Mouse (Mus musculus) hindbrain, embryonic 12.5 days (tissue): Measurements from ENCODE around the gene Rbm34. TPM values are rescaled to one million over a fixed set of nuclear protein-coding genes. Genes with fewer than 3 reads are reported as not detected.
"Not testable (repeated sequence)": the region's sequence is repeated elsewhere in the genome, so short reads cannot be mapped to it uniquely, and the experiment has no call there.

Experiments used
- ATAC-seq: fragments of 200-750 bp; cut with Nextera tagmentation; 2 replicates; pipeline ENCODE4 v1.8.0; 2017; ENCODE audit warnings: moderate TSS enrichment; ENCODE audit not compliant: low FRiP score
- H3K27ac ChIP-seq: fragments of 300-500 bp; sonication (generic); 2 replicates; pipeline ENCODE4 v1.5.1; 2016; ENCODE audit warnings: mild to moderate bottlenecking
- H3K27me3 ChIP-seq: fragments of 300-500 bp; sonication (generic); 2 replicates; pipeline ENCODE4 v1.6.1; 2016; ENCODE audit warnings: mild to moderate bottlenecking
- H3K36me3 ChIP-seq: fragments of 300-500 bp; sonication (generic); 2 replicates; pipeline ENCODE4 v1.6.1; 2016; ENCODE audit warnings: mild to moderate bottlenecking
- H3K4me1 ChIP-seq: fragments of 300-500 bp; sonication (generic); 2 replicates; pipeline ENCODE4 v1.6.1; 2016
- H3K4me2 ChIP-seq: fragments of 300-500 bp; sonication (generic); replicated peaks from 2 replicates; pipeline ENCODE4 v1.6.1; 2016; ENCODE audit warnings: mild to moderate bottlenecking
- H3K4me3 ChIP-seq: fragments of 300-500 bp; sonication (generic); 2 replicates; pipeline ENCODE4 v1.5.1; 2016; ENCODE audit warnings: mild to moderate bottlenecking
- H3K9ac ChIP-seq: fragments of 300-500 bp; sonication (generic); 2 replicates; pipeline ENCODE4 v1.6.1; 2016; ENCODE audit warnings: mild to moderate bottlenecking, moderate library complexity
- H3K9me3 ChIP-seq: fragments of 300-500 bp; sonication (generic); replicated peaks from 2 replicates; pipeline ENCODE4 v1.6.1; 2016; ENCODE audit warnings: mild to moderate bottlenecking
- WGBS: fragments of 180-500 bp; shearing (Covaris S2); methylation state at CpG from one replicate; pipeline ENCODE4 v1.1.7; 2016; 5-methylcytosine and 5-hydroxymethylcytosine counted together
- polyA plus RNA-seq: library from polyadenylated mRNA; unstranded; fragments of >200 nt; fragmentation: Nextera tagmentation; extraction: Ambion mirVana; gene quantifications from 2 replicates; pipeline ENCODE4 v1.2.1, GENCODE M21; 2016

Rbm34 gene
- 31.4 and 34.1 TPM in 2 replicates for polyA plus RNA-seq

DNA sequence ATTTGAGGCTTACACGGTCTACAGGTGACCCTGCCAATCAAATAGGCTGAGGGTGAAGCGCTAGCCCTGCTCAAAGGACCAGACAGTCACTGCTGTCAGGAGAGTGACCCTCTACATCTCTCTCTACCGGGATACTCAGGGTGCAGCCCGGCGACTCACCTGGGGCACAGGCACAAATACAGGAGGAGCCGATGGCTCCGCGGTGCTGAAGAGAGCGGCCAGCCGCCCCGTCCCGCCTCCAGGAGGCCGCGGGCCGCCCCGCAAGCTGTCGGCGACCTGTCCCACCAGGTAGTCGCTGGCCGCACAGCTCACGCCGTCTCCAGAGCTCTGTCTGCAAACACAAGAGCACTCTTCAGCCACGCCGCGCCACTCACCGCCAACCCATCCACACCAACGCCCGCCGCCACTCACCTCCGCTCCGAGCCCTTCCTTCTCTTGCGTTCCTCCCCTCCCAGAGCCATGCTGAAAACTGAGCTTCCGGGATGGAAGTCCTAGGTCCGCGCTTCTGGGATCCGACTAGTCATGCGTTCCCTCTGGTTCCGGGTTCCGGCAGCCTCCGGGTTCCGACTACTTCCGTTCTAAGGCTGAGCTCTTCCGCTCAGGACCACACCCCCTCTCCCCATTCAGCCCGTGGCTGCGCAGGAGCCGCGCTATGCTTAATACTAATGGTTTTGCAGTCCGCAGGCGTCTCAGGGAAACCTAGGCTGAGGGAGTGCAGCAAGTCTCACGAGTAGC is at the start of gene Rbm34:
TSS of gene Rbm34 (minus strand) at position 493 of the 735 bp plus-strand sequence.
- under 1% methylated on average over 50 of the region's 50 CpGs for WGBS
- Histone ChIP-seq H3K27ac (peak within 1 kb of the TSS; percentile 72), H3K4me2 (peak within 1 kb of the TSS; percentile 86), H3K9me3 (no peaks in the 10 kb centered on the region), H3K4me1 (peaks cover 5% of the 10 kb centered on the region), H3K9ac (peak within 1 kb of the TSS; percentile 93), H3K36me3 (peaks cover 30% of the 10 kb centered on the region), H3K27me3 (no peaks in the 10 kb centered on the region), H3K4me3 (peak within 1 kb of the TSS; percentile 96)
- ATAC-seq, result peak; percentile 98

DNA sequence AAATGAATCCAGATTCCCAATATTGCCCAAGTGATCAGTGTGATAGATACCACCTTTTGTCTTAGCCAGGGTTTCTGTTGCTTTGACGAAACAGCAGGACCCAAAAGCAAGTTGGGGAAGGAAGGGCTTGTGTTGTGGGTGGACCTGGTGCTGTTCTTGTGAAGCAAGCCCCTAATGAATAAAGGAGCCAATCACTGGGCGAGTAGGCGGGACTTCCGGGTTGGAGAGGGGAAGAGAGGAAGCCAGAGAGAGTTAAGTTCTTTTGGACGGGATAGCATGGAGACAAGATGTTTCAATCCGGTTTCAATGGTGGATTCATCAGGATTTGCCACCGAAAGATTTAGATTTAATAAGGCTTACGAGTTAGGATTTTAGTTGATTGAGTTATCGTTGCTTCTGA is 40.8 kb upstream of the Rbm34 start:
- 55% methylated on average over 9 of the region's 9 CpGs for WGBS
- Histone ChIP-seq H3K4me3 (no peak overlapping the region), H3K4me1 (no peaks in the 10 kb centered on the region), H3K4me2 (no peak overlapping the region), H3K9ac (no peak overlapping the region), H3K36me3 (no peaks in the 10 kb centered on the region), H3K27ac (no peak overlapping the region), H3K27me3 (no peaks in the 10 kb centered on the region), H3K9me3 (no peaks in the 10 kb centered on the region)
- no peak for ATAC-seq

DNA sequence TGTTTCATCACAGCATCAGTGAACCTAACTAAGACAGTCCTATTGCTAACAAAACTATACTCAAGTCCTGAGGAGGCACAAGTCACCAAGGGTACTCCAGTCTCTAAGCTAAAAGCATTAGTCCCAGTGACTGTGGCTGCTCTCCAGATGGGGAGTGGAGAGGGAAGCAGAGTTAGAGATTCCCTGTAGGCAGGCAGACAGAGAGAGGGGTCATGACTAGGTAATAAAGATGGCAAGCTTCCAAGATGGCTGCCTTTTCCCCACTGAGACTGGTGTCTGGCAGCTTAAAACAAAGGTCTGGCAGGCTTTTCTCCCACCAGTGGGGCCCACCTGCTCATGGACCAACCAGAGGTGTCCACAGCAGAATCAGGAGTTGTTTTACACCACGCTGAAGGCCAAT is 23.6 kb upstream of the Rbm34 start:
- no peaks in the 10 kb centered on the region for H3K36me3 ChIP-seq
- no peak overlapping the region for H3K27ac ChIP-seq
- no peak for ATAC-seq
- H3K4me3 ChIP-seq, result no peak overlapping the region
- 63% methylated on average over 1 of the region's 1 CpGs for WGBS
- H3K27me3 ChIP-seq, result no peaks in the 10 kb centered on the region
- H3K9ac ChIP-seq, result no peak overlapping the region
- no peak overlapping the region for H3K4me2 ChIP-seq
- no peaks in the 10 kb centered on the region; the same call in 1 of the 2 replicates for H3K9me3 ChIP-seq
- no peaks in the 10 kb centered on the region for H3K4me1 ChIP-seq

DNA sequence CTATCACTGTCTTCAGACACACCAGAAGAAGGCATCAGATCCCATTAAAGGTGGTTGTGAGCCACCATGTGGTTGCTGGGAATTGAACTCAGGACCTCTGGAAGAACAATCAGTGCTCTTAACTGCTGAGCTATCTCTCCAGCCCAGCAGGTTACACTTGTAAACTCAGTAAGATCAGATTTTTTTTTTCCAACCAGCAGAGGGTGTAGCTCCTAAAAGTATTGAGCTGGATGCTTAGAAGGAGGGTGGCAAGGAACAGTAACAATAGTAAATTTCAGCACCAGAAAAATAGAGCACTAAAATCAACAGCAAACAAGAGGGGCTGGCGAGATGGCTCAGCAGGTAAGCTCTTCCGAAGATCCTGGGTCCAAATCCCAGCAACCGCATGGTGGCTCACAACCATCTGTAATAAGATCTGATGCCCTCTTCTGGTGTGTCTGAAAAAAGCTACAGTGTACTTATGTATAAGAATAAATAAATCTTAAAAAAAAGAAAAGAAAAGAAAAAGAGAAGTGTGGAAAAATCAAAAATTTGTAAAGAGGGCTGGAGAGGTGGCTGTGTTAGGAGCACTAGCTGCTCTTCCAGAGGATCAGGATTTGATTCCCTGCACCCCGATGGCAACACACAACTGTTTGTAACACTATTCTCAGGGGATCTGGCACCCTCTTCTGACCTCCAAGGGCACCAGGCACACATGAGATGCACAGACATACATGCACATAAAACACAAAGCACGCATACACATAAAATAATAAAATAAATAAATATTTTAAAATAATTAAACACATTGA is 18.7 kb upstream of the Rbm34 start:
- Histone ChIP-seq H3K36me3 (no peaks in the 10 kb centered on the region), H3K4me3 (no peak overlapping the region), H3K4me2 (no peak overlapping the region), H3K4me1 (no peaks in the 10 kb centered on the region), H3K9me3 (no peaks in the 10 kb centered on the region; the same call in 1 of the 2 replicates), H3K27me3 (no peaks in the 10 kb centered on the region), H3K27ac (no peak overlapping the region), H3K9ac (no peak overlapping the region)
- ATAC-seq, result no peak
- WGBS, result 79% methylated on average over 5 of the region's 5 CpGs

DNA sequence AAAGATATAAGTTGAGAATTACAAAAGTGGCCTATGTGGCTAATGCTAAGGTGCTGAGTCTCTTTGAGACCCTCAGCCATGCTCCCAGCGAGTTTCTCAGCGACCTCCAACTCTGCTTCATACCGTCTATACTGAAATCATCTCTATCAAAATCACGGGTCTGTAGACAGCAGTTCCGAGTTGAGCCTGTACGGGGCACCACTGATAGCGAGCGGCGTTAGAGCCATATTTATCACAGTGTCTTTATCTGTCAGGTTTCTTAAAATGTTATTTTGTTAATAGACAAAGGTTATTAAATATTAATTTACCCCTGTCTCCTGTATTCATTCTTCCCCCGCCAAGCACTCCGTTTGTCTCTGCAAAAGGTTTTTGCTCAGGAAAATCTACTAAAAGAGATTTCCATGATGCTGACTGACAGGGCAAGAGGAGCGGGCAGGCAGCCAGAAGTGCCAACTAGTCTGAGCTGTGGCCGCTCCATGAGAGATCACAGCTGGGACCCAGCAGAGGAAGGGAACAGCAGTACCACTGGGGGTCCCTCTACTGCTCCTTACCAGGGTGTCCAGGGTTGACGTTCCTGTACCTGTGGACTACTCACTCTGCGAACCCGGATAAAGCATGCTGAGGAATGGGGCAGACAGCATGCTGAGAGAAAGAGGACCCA is 17.6 kb upstream of the Rbm34 start:
- Histone ChIP-seq H3K4me1 (no peaks in the 10 kb centered on the region), H3K4me3 (no peak overlapping the region), H3K9me3 (no peaks in the 10 kb centered on the region; the same call in 1 of the 2 replicates), H3K9ac (no peak overlapping the region), H3K4me2 (no peak overlapping the region), H3K27ac (no peak overlapping the region), H3K27me3 (no peaks in the 10 kb centered on the region), H3K36me3 (no peaks in the 10 kb centered on the region)
- WGBS, result 60% methylated on average over 16 of the region's 16 CpGs
- ATAC-seq, result no peak

DNA sequence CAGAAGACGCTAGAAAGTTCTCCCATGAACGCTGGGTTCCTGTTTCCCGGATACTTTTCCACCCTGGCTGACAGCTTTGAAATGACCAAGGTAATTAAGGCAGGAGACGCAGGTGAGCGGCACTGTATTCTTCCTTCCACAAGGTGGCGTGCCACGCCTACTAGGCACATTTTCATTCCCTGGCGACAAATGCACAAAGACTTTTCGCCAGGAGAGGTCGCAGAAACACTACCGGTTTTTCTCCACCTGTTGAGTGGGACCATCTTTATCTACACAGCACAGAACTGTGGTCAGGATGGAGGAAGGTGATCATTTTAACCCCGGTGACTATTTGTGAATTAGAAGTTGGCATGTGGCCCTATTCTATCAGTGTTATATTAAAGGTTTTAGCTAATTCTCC is 15.6 kb upstream of the Rbm34 start:
- 4% methylated on average over 12 of the region's 12 CpGs for WGBS
- ATAC-seq, result no peak

DNA sequence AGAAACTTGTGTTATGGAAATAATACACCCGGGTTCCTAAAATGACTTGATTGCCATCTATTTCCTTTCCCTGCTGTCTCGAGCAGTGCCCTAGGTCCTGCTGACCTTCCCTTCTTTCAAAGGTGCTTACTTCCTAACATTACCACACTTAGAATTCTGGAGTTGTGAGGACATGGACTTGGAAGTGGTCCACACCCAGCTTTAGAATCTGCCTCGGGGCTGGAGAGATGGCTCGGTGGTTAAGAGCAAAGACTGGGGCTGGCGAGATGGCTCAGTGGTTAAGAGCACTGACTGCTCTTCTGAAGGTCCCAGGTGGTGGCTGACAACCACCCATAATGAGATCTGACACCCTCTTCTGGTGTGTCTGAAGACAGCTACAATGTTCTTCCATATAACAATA is 9.2 kb upstream of the Rbm34 start:
- no peak overlapping the region for H3K9ac ChIP-seq
- no peaks in the 10 kb centered on the region for H3K4me1 ChIP-seq
- H3K27me3 ChIP-seq, result peaks cover 15% of the 10 kb centered on the region
- H3K27ac ChIP-seq, result no peak overlapping the region
- no peaks in the 10 kb centered on the region for H3K9me3 ChIP-seq
- no peak overlapping the region for H3K4me3 ChIP-seq
- H3K36me3 ChIP-seq, result no peaks in the 10 kb centered on the region
- no peak for ATAC-seq
- 72% methylated on average over 5 of the region's 5 CpGs for WGBS
- H3K4me2 ChIP-seq, result no peak overlapping the region

More for the DNA sequence above, 15.6 kb upstream of the Rbm34 start:
- no peaks in the 10 kb centered on the region; the same call in 1 of the 2 replicates for H3K9me3 ChIP-seq
- H3K4me2 ChIP-seq, result no peak overlapping the region
- H3K27me3 ChIP-seq, result no peaks in the 10 kb centered on the region
- H3K36me3 ChIP-seq, result no peaks in the 10 kb centered on the region
- H3K9ac ChIP-seq, result no peak overlapping the region
- no peak overlapping the region for H3K27ac ChIP-seq
- H3K4me3 ChIP-seq, result no peak overlapping the region
- no peaks in the 10 kb centered on the region for H3K4me1 ChIP-seq

DNA sequence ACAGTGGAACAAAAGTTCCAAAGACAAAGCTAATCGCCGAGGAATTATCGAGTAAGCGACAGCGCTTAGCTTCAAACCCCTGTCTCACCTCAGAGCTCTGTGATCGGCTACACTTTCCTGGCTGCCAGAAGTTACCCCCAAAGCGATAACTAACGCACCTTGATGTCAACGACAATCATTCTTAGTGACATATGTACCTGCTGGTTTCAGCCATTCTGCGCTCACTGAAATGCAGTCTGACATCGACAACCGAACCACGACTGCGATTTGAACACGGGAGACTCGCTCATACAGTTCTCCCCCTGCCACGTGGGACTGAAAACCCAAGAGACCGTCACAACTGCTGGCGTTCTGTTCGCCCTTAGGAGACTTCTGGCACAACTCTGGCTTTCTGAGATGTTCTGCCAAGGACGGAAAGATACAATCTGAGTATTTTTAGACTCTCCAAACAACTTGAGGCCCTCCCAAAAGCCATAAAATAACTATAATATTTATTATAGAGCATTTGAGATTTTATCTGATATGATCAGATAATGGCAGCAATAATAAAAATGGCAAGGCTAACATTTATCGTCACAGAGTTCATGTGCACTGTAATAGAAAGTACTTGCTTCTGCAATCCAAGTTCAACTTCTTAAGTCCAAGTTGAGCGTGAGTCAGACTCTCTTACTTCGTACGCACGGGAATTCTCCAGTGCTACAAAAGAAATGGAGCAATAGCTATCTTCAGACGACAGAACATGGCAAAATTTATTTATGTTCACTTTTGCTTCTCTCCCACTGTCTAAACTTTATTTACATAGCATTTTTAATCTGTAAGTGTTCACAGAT is 8.4 kb upstream of the Rbm34 start:
- H3K4me2 ChIP-seq, result peak overlapping the region; percentile 31
- peaks cover 15% of the 10 kb centered on the region for H3K27me3 ChIP-seq
- WGBS, result 30% methylated on average over 27 of the region's 27 CpGs
- no peaks in the 10 kb centered on the region for H3K36me3 ChIP-seq
- no peak overlapping the region for H3K9ac ChIP-seq
- H3K4me1 ChIP-seq, result no peaks in the 10 kb centered on the region
- peak overlapping the region; percentile 18 for H3K4me3 ChIP-seq
- no peak overlapping the region for H3K27ac ChIP-seq
- no peak for ATAC-seq
- H3K9me3 ChIP-seq, result no peaks in the 10 kb centered on the region

DNA sequence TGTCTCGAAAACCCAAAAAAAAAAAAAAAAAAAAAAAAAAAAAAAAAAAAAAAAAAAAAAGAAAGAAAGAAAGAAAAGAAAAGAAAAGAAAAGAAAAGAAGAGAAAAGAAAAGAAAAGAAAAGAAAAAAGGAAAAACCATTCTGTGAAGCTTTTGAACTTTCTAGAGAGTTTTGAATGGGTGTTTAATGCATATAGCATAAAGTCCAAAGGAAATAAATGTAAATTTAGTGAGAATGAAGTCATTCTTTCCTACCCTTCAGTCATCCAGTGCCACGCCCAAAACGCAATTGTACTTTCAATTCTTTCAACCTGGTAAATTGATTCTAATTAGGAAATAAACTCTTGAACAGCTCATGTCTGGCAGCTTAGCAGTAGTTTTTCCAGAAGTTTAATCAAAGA is 7.7 kb upstream of the Rbm34 start:
- H3K4me3 ChIP-seq, H3K4me2 ChIP-seq, H3K9me3 ChIP-seq, H3K4me1 ChIP-seq, H3K27ac ChIP-seq, H3K9ac ChIP-seq, ATAC-seq, H3K36me3 ChIP-seq: not testable (repeated sequence)
- peaks cover 15% of the 10 kb centered on the region for H3K27me3 ChIP-seq
- WGBS, result 47% methylated on average over 3 of the region's 3 CpGs

DNA sequence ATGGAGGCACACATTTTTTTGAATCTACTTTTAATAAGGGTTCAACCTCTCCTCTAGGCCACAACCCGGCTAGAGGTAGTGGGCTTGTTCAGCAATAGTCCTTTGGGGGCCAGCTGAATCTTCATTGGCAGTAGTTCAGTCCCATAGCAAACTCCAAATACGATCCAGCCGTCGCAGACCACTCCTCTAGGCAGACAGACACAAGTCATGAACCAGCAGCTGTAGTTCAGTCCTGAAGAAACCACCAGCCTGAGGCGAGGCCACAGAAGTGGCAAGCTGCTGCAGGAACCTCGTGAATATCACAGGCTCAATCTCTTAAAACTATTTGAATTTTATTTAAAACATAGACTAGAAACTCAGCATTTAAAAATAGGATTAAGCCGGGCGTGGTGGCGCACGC is 7.2 kb upstream of the Rbm34 start:
- H3K4me2 ChIP-seq, result no peak overlapping the region
- no peak overlapping the region for H3K9ac ChIP-seq
- ATAC-seq, result no peak
- WGBS, result 86% methylated on average over 10 of the region's 10 CpGs
- H3K4me1 ChIP-seq, result no peaks in the 10 kb centered on the region
- H3K9me3 ChIP-seq, result no peaks in the 10 kb centered on the region
- no peaks in the 10 kb centered on the region for H3K36me3 ChIP-seq
- H3K27ac ChIP-seq, result no peak overlapping the region
- no peak overlapping the region for H3K4me3 ChIP-seq
- H3K27me3 ChIP-seq, result peaks cover 15% of the 10 kb centered on the region

DNA sequence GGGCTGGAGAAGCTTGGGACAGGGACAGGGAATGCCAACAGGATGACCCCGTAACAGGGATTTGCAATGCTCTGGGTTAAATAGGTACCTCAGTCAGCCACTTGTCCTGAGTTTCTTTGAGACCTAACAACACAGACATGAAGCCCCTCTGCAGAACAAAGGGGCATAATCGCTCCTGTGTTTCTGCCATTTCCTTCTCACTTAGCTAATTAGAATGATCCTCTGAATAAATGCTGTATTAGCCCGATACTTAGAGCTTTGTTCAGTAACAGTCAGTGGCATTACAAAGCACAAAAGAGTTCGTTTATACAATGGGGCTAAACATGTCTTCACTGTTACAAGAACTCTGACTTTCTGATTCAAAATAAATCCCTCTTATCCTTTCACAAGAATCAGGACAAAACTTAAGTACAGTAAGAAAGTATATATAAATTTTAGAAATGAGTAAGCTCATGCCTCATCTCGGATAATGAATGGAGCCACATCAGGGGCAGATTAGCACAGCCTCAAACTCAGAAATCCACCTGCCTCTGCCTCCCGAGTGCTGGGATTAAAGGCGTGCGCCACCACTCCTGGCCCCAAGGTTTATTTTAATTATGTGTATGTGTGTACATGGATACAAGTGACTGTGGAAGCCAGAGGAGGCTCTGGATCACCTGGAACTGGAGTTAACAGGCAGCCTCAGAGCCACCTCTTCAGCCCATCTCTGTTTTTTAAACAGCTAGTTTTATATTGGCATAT is 5.9 kb upstream of the Rbm34 start:
- Histone ChIP-seq H3K27ac (no peak overlapping the region), H3K4me3 (no peak overlapping the region), H3K4me2 (no peak overlapping the region), H3K9ac (no peak overlapping the region), H3K36me3 (no peaks in the 10 kb centered on the region), H3K4me1 (no peaks in the 10 kb centered on the region), H3K27me3 (peaks cover 15% of the 10 kb centered on the region), H3K9me3 (no peaks in the 10 kb centered on the region)
- no peak for ATAC-seq
- WGBS, result 63% methylated on average over 8 of the region's 8 CpGs
